Comparison of ENCODE assay signal across 15 mouse cellular contexts in the genomic region with DNA sequence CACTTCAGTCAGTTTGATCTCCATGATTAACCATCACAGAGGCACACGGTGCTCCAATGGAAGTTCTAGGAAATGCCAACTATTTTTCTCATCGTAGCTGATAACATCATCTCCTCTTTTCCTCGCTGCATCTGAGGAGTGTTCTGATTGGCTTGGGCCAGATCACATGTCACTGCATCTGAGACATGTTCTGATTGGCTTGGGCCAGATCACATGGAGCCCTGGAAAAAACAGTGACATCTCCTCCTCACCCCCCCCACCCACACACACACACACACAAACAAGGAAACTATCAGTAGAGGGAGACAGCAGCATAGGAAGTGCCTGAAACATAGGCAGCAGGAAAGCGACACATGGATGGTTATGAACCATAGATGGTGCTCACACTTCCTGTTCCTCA.
"Had no signal": no experiment of that assay in that cellular context is flagged by ENCODE, and none has a peak within 500 bp of the region (broad histone marks: within the 10 kb centered on the region; RNA-seq: fewer than 3 reads in every experiment).

No protein-coding gene starts in this region.

- H3K36me3 ChIP-seq: midbrain, embryonic 10.5 days; midbrain, embryonic 12.5 days; neural tube, embryonic 12.5 days had no signal

- H3K27me3 ChIP-seq: midbrain, embryonic 12.5 days; neural tube, embryonic 12.5 days had no signal

- H3K4me1 ChIP-seq: midbrain, embryonic 10.5 days; midbrain, embryonic 12.5 days; neural tube, embryonic 12.5 days had no signal

- H3K4me3 ChIP-seq: midbrain, embryonic 10.5 days; midbrain, embryonic 12.5 days; neural tube, embryonic 12.5 days had no signal

- DNase-seq: lung, adult 18-20 months; lung, embryonic 14.5 days; lung, postnatal 10 days; lung, postnatal 4 days; midbrain, embryonic 14.5 days; right cerebral cortex, postnatal 25 days; right cerebral cortex, postnatal 4 days; spleen, adult 18-20 months; thymus, adult 2 months; thymus, postnatal 25 days; thymus, postnatal 4 days had no signal

- H3K27ac ChIP-seq: liver, embryonic 14.5 days; midbrain, embryonic 10.5 days; midbrain, embryonic 12.5 days; neural tube, embryonic 12.5 days had no signal
